Mouse (Mus musculus): Measurements from ENCODE around the gene Commd9.

DNA sequence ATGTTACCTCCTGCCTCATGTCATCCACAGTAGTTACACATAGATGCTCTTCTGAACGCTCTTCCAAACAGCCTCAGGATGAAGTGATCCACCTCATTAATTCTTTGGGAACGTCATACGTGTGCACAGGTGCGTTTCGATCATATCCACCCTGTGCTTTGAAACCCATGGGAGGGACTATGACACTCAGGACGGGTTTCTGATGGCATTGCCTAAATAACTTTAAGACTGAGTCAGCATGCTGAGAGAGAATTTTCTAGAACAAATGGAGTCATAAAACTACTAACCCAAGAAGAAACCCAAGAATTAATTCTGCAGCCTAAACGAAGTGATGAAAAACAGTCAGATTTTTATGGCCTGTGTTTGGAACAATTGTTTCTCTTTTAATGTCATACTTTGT lies 43.3 kb upstream of the Commd9 start:
- TF ChIP-seq CTCF (IDR thresholded peaks at IDR 0.05; ENCODE audit: control insufficient read depth, insufficient read depth, insufficient replicate concordance, low read depth, low read length) (no peak), POLR2A (IDR thresholded peaks at IDR 0.05; ENCODE audit: control insufficient read depth, low read depth, low read length) (no peak)
